Mouse (Mus musculus): ENCODE measurements around the gene Eef1akmt4.
"Not testable (repeated sequence)": the region's sequence is repeated elsewhere in the genome, so short reads cannot be mapped to it uniquely, and the experiment has no call there.

The Eef1akmt4 gene

DNA sequence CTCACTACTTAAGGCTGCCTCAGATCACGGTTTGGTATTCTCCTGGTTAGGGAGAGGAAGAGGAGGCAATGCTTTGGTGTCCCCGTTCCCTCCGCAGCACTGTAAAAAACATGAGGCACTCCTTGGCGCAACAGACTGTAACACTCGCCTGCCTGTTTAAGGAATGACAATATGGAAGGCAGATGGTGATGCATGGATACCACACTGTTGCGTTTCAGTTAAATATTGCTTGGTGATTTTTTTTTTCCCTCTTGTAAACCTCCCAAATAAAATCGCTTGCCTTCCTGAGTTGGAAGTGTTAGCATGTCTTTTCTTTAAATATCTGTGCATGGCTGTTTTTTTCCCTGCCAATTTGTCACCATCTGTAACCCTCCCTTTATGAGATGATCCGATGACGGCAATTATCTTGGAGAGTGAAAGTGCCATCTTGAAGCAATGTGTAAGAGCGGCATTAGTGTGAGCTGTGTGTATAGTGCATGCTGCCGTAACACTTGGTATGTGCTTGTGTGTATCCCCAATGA lies 17.5 kb downstream of the Eef1akmt4 start:
- no peak for DNase-seq (ENCODE audit: low spot score)

GRCm38 (mm10) chr16:20629731-20630634 lies 18.6 kb downstream of the Eef1akmt4 start, which contains the start of gene Ece2:
TSS of gene Ece2 (plus strand) at chr16:20629828.
- peak; percentile 48 for DNase-seq (ENCODE audit: low spot score)

- DNase-seq (ENCODE audit: low spot score), result no peak
Observed at GRCm38 (mm10) chr16:20637410-20637809, 26.0 kb downstream of the Eef1akmt4 start.

GRCm38 (mm10) chr16:20638367-20638766 lies 27.0 kb downstream of the Eef1akmt4 start:
- no peak for DNase-seq (ENCODE audit: low spot score)

DNA sequence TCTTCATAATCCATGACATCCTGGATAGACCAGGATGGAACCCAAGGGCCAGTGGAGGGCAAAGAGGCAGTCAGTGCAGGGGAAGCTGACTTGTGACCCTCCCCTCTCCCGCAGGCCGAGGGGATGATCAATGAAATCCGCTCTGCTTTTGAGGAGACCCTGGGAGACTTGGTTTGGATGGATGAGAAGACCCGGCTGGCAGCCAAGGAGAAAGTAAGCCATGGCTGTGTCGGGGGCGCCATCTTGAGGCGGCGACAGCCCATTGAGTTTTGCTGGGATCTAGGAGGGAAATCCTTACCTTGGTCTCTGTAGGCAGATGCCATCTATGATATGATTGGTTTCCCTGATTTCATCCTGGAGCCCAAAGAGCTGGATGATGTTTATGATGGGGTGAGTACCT lies 30.8 kb downstream of the Eef1akmt4 start:
- DNase-seq (ENCODE audit: low spot score), result peak; percentile 71

DNA sequence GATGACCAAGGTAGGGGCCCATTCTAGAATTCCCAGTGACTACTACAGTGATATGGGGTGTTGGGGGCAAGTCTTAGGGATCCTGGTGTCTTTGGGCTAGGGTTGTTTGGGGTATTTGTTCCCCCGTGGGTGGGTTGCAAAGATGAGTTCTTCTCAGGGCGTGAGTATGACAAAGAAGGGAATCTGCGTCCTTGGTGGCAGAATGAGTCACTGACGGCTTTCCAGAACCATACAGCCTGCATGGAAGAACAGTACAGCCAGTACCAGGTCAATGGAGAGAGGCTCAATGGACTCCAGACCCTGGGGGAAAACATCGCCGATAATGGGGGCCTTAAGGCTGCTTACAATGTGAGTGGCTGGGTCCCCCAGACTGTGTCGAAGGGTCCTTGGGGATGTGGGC lies 32.5 kb downstream of the Eef1akmt4 start:
- no peak for DNase-seq (ENCODE audit: low spot score)

GRCm38 (mm10) chr16:20651076-20651946 lies 39.9 kb downstream of the Eef1akmt4 start, which contains the start of gene Psmd2:
TSS of gene Psmd2 (plus strand) at chr16:20651652.
- DNase-seq (ENCODE audit: low spot score), result peak; percentile 97

DNA sequence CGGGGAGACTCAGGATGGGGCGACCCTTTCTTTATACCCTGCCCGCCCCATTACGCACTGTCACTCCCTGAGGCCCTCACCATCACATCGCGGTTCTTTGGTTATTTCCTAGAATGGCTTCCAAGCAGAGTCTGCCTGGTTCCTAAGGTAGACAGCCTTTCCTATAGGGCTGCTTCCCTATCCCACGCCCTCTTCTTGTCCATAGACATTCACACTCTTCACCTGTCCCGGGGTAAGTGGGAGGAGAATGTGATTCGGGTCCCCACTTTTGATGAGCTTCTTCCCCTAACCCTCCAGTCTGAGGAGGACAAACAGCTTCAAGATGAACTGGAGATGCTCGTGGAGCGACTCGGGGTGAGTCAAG lies 40.5 kb downstream of the Eef1akmt4 start:
- no peak for DNase-seq (ENCODE audit: low spot score)

GRCm38 (mm10) chr16:20653315-20653714 lies 41.9 kb downstream of the Eef1akmt4 start:
- no peak for DNase-seq (ENCODE audit: low spot score)

DNA sequence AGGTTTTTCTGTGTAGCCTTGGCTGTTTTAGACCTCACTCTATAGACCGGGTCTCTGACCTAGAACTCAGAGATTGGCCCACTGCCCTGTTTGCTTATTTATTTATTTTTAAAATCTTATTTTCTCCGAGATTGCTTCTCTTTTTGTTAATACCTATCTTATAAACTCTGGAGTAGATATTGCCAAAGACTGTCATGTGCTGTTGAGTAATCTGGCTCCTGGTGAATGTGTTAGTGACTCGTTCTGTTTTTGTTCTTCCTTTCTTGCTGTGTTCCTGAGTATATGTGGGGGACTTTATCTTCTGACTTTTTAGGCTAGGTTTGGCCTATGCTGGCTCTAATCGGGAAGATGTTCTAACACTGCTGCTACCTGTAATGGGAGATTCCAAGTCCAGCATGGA lies 46.3 kb downstream of the Eef1akmt4 start:
- no peak for DNase-seq (ENCODE audit: low spot score)

- DNase-seq (ENCODE audit: low spot score), result not testable (repeated sequence)
Observed at GRCm38 (mm10) chr16:20668013-20668412, 56.6 kb downstream of the Eef1akmt4 start, which contains the start of gene Eif4g1. TSS of gene Eif4g1 (plus strand) at chr16:20668313.
